Mouse (Mus musculus) bone marrow, adult 2 months (tissue): Measurements from ENCODE around the gene Cpeb1. TPM values are rescaled to one million over a fixed set of nuclear protein-coding genes. Genes with fewer than 3 reads are reported as not detected.
A peak's percentile ranks its signal among the peaks of the same experiment; 100 is the strongest.

Experiments
- H3K27ac ChIP-seq: fragments of 200-500 bp; 2 replicates; pipeline ENCODE4 v1.5.1; 2012; ENCODE audit warnings: low read depth, mild to moderate bottlenecking, control low read depth, inconsistent platforms, low read length; ENCODE audit not compliant: control insufficient read depth, poor library complexity, insufficient read depth
- H3K4me1 ChIP-seq: fragments of 200-500 bp; 2 replicates; pipeline ENCODE4 v1.6.1; 2011; ENCODE audit warnings: low read length; ENCODE audit not compliant: control insufficient read depth, insufficient read depth
- H3K4me3 ChIP-seq: fragments of 200-500 bp; replicated peaks from 2 replicates; pipeline ENCODE3; 2011; ENCODE audit warnings: mild to moderate bottlenecking, low read depth, low read length, control low read depth; ENCODE audit not compliant: control insufficient read depth
- CTCF ChIP-seq: fragments of 200-500 bp; IDR thresholded peaks from 2 replicates; pipeline ENCODE4 v1.5.1; 2011; ENCODE audit warnings: low read length, control low read depth; ENCODE audit not compliant: control insufficient read depth, insufficient read depth
- POLR2A ChIP-seq: fragments of 200-500 bp; IDR thresholded peaks from 2 replicates; pipeline ENCODE4 v1.6.1; 2011; ENCODE audit warnings: low read depth, mild to moderate bottlenecking, control low read depth, low read length, borderline replicate concordance; ENCODE audit not compliant: control insufficient read depth
- WGBS: fragments of 180-500 bp; shearing (Covaris S2); methylation state at CpG from one replicate; pipeline ENCODE4 v1.1.7; 2018; 5-methylcytosine and 5-hydroxymethylcytosine counted together
- polyA plus RNA-seq: library from polyadenylated mRNA; stranded (reverse); fragments of >200 nt; gene quantifications from 2 replicates; pipeline ENCODE4 v1.2.4, GENCODE M21; 2011; ENCODE audit warnings: low replicate concordance; ENCODE audit not compliant: missing spikeins, insufficient read depth, insufficient read length

The Cpeb1 gene
- polyA plus RNA-seq, 1 experiment = 2.4 TPM

DNA sequence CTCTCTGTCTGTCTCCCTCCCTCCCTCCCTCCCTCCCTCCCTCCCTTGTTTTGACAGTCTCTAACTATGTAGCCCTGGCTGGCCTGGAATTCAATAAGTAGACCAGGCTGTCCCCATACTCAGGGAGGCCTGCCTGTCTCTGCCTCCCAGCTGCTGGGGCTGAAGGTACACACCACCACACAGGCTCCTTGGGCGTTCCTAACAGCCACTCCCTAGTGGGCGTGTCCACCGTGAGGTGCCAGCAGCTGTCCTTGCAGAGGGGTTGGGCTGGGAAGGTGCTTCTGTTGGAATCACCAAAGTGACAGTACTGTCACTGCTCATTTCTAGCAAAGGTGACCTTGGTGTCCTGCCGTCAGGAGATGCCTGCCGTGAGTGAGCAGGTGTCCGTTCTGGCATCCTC lies 128.4 kb downstream of the Cpeb1 start:
- TF ChIP-seq POLR2A = no peak
- TF ChIP-seq CTCF = no peak
- no peak overlapping the region for H3K4me3 ChIP-seq
- H3K4me1 ChIP-seq = no peaks in the 10 kb centered on the region; the same call in 1 of the 2 replicates
- 78% methylated on average over 6 of the region's 6 CpGs for WGBS
- no peak overlapping the region for H3K27ac ChIP-seq

- TF ChIP-seq CTCF (no peak), POLR2A (no peak)
- Histone ChIP-seq H3K4me1 (no peaks in the 10 kb centered on the region; the same call in 1 of the 2 replicates), H3K4me3 (no peak overlapping the region), H3K27ac (no peak overlapping the region)
- WGBS = 78% methylated on average over 12 of the region's 12 CpGs
Measured at GRCm38 (mm10) chr7:81326043-81326442, 129.2 kb downstream of the Cpeb1 start.

DNA sequence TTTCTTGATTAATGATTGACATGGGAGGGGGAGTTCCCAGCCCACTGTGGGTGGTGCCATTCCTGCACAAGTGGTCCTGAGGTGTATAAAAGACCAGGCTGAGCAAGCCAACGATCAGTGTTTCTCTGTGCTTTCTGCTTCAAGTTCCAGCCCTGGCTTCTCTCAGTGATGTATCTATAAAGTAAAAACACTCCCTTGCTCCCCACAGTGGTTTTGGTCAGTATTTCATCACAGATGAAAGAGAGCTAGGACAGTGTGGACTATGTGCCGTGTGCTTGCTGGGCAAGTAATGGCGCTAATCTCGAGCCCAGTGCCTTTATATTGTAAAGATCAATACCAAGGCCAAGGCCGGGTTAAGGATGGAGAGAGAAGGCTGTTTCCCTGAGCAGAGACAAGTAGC lies 133.5 kb downstream of the Cpeb1 start:
- Histone ChIP-seq H3K4me3 (no peak overlapping the region), H3K27ac (no peak overlapping the region), H3K4me1 (peaks cover 9% of the 10 kb centered on the region)
- WGBS = 74% methylated on average over 5 of the region's 5 CpGs
- TF ChIP-seq CTCF (no peak), POLR2A (no peak)

- no peak for TF ChIP-seq POLR2A
- no peak for TF ChIP-seq CTCF
- no peak overlapping the region for H3K4me3 ChIP-seq
- 31% methylated on average over 6 of the region's 6 CpGs for WGBS
- peaks cover 9% of the 10 kb centered on the region for H3K4me1 ChIP-seq
- H3K27ac ChIP-seq = peak overlapping the region; percentile 83
Measured at GRCm38 (mm10) chr7:81319749-81320148, 135.5 kb downstream of the Cpeb1 start.

- 49% methylated on average over 8 of the region's 8 CpGs for WGBS
- Histone ChIP-seq H3K4me1 (peaks cover 8% of the 10 kb centered on the region), H3K27ac (no peak overlapping the region), H3K4me3 (no peak overlapping the region)
- TF ChIP-seq POLR2A (no peak), CTCF (no peak)
Measured at GRCm38 (mm10) chr7:81315583-81315982, 139.7 kb downstream of the Cpeb1 start.

DNA sequence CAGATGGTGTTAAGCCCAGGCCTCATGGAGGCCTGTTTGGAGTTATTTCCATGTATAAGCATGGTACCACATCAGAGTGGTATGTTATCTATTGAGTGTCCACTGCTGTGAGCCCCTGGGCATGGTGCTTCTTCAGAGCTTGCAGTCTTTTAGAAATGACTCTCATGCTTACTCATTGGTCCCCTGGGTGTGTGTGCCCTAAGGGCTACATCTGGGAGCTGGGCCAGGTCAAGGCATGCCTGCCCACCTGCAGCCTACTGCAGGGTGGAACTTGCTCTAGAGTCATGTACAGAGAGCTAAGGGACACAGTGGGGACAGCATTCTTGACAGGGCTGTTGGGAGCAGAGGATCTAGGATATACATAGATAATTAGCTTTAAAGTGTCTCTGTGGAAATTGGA lies 143.7 kb downstream of the Cpeb1 start:
- H3K4me1 ChIP-seq = no peaks in the 10 kb centered on the region; the same call in 1 of the 2 replicates
- H3K27ac ChIP-seq = no peak overlapping the region
- H3K4me3 ChIP-seq = no peak overlapping the region
- TF ChIP-seq CTCF (no peak), POLR2A (no peak)

GRCm38 (mm10) chr7:81311130-81311529 lies 144.1 kb downstream of the Cpeb1 start:
- Histone ChIP-seq H3K4me1 (no peaks in the 10 kb centered on the region; the same call in 1 of the 2 replicates), H3K4me3 (no peak overlapping the region), H3K27ac (no peak overlapping the region)
- no peak for TF ChIP-seq POLR2A
- TF ChIP-seq CTCF = no peak
- WGBS = 78% methylated on average over 1 of the region's 1 CpGs

DNA sequence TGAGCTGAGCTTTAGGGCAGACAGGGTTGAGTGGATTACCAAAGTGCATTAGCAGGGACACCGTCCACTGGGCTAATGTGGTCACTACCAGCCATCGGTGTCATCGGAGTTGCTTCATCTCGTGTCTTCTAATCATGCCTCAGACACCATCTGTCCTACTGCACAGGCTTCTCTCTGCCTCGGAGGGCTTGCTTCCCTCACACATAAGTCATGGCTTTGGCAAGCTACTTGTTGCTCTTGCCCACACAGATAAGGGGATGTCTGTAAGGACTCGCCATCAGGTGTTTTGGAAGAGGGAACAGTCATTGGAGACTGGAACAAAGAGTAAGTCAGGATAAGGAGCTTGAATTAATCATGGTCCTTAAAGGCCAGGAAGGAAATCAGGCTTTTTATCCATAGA lies 146.0 kb downstream of the Cpeb1 start:
- H3K4me3 ChIP-seq = no peak overlapping the region

GRCm38 (mm10) chr7:81307735-81308134 lies 147.5 kb downstream of the Cpeb1 start:
- Histone ChIP-seq H3K27ac (no peak overlapping the region), H3K4me1 (no peaks in the 10 kb centered on the region; the same call in 1 of the 2 replicates)
- WGBS = 71% methylated on average over 8 of the region's 8 CpGs

More for the DNA sequence above, 146.0 kb downstream of the Cpeb1 start:
- 74% methylated on average over 6 of the region's 6 CpGs for WGBS
- H3K4me1 ChIP-seq = no peaks in the 10 kb centered on the region; the same call in 1 of the 2 replicates
- H3K27ac ChIP-seq = no peak overlapping the region
- no peak for TF ChIP-seq POLR2A
- no peak for TF ChIP-seq CTCF

More at GRCm38 (mm10) chr7:81307735-81308134, 147.5 kb downstream of the Cpeb1 start:
- H3K4me3 ChIP-seq = no peak overlapping the region
- TF ChIP-seq CTCF (no peak), POLR2A (no peak)
